Mouse (Mus musculus): ENCODE measurements around the gene Hoxd4.

Hoxd4 gene

GRCm38 (mm10) chr2:74727640-74728302 lies 16.0 kb downstream of the Hoxd4 start:
- no peak for DNase-seq (ENCODE audit: low read depth, low spot score)

GRCm38 (mm10) chr2:74728303-74728680 lies 16.6 kb downstream of the Hoxd4 start:
- DNase-seq (ENCODE audit: low read depth, low spot score): no peak

GRCm38 (mm10) chr2:74730331-74730730 lies 18.6 kb downstream of the Hoxd4 start:
- no peak for DNase-seq (ENCODE audit: low read depth, low spot score)

GRCm38 (mm10) chr2:74731055-74731454 lies 19.3 kb downstream of the Hoxd4 start:
- DNase-seq (ENCODE audit: low read depth, low spot score): no peak

GRCm38 (mm10) chr2:74731799-74732512 lies 20.2 kb downstream of the Hoxd4 start:
- no peak for DNase-seq (ENCODE audit: low read depth, low spot score)

GRCm38 (mm10) chr2:74732513-74733316 lies 21.0 kb downstream of the Hoxd4 start:
- no peak for DNase-seq (ENCODE audit: low read depth, low spot score)

- no peak for DNase-seq (ENCODE audit: low read depth, low spot score)
Observed at GRCm38 (mm10) chr2:74733317-74733661, 21.6 kb downstream of the Hoxd4 start.

- no peak for DNase-seq (ENCODE audit: low read depth, low spot score)
Observed at GRCm38 (mm10) chr2:74733765-74734164, 22.0 kb downstream of the Hoxd4 start.

GRCm38 (mm10) chr2:74734451-74734850 lies 22.7 kb downstream of the Hoxd4 start:
- DNase-seq (ENCODE audit: low read depth, low spot score): no peak

- DNase-seq (ENCODE audit: low read depth, low spot score): no peak
Observed at GRCm38 (mm10) chr2:74734996-74735811, 23.5 kb downstream of the Hoxd4 start.

GRCm38 (mm10) chr2:74735851-74736687 lies 24.3 kb downstream of the Hoxd4 start:
- no peak for DNase-seq (ENCODE audit: low read depth, low spot score)

- DNase-seq (ENCODE audit: low read depth, low spot score): no peak
Observed at GRCm38 (mm10) chr2:74736688-74737577, 25.2 kb downstream of the Hoxd4 start.

- no peak for DNase-seq (ENCODE audit: low read depth, low spot score)
Observed at GRCm38 (mm10) chr2:74737578-74738070, 25.9 kb downstream of the Hoxd4 start.

GRCm38 (mm10) chr2:74738623-74739475 lies 27.1 kb downstream of the Hoxd4 start:
- DNase-seq (ENCODE audit: low read depth, low spot score): no peak

- no peak for DNase-seq (ENCODE audit: low read depth, low spot score)
Observed at GRCm38 (mm10) chr2:74739476-74739800, 27.7 kb downstream of the Hoxd4 start.

- no peak for DNase-seq (ENCODE audit: low read depth, low spot score)
Observed at GRCm38 (mm10) chr2:74739869-74740268, 28.1 kb downstream of the Hoxd4 start.

- DNase-seq (ENCODE audit: low read depth, low spot score): no peak
Observed at GRCm38 (mm10) chr2:74740311-74741091, 28.8 kb downstream of the Hoxd4 start.
